Mouse (Mus musculus) liver, embryonic 16.5 days (tissue): ENCODE data around the gene Snrpd3. TPM values are rescaled to one million over a fixed set of nuclear protein-coding genes. Genes with fewer than 3 reads are reported as not detected.

Experiments used
- ATAC-seq: fragments of 200-750 bp; cut with Nextera tagmentation; 2 replicates; pipeline ENCODE4 v1.8.0; 2017; ENCODE audit warnings: low read depth, mild to moderate bottlenecking, moderate number of reproducible peaks, moderate library complexity
- H3K27ac ChIP-seq: fragments of 300-500 bp; sonication (generic); 2 replicates; pipeline ENCODE4 v1.5.1; 2014; ENCODE audit warnings: mild to moderate bottlenecking, low read length
- H3K27me3 ChIP-seq: fragments of 300-500 bp; sonication (generic); 2 replicates; pipeline ENCODE4 v1.6.1; 2014; ENCODE audit warnings: low read depth, low read length, mixed read lengths; ENCODE audit not compliant: control insufficient read depth, insufficient read depth
- H3K36me3 ChIP-seq: fragments of 300-500 bp; sonication (generic); 2 replicates; pipeline ENCODE4 v1.6.1; 2014; ENCODE audit warnings: mild to moderate bottlenecking; ENCODE audit not compliant: control insufficient read depth, insufficient read depth
- H3K4me1 ChIP-seq: fragments of 300-500 bp; sonication (generic); 2 replicates; pipeline ENCODE4 v1.6.1; 2014; ENCODE audit warnings: low read depth, low read length, mixed read lengths; ENCODE audit not compliant: control insufficient read depth
- H3K4me2 ChIP-seq: fragments of 300-500 bp; sonication (generic); 2 replicates; pipeline ENCODE4 v1.6.1; 2014; ENCODE audit warnings: low read depth, low read length, mixed read lengths
- H3K4me3 ChIP-seq: fragments of 300-500 bp; sonication (generic); 2 replicates; pipeline ENCODE4 v1.5.1; 2014; ENCODE audit warnings: low read depth, mild to moderate bottlenecking, low read length
- H3K9ac ChIP-seq: fragments of 300-500 bp; sonication (generic); 2 replicates; pipeline ENCODE4 v1.6.1; 2014; ENCODE audit warnings: low read depth, low read length
- H3K9me3 ChIP-seq: fragments of 300-500 bp; sonication (generic); replicated peaks from 2 replicates; pipeline ENCODE4 v1.6.1; 2016; ENCODE audit warnings: low read length; ENCODE audit not compliant: control insufficient read depth
- WGBS: fragments of 180-500 bp; shearing (Covaris S2); extraction: QIAGEN DNeasy Blood & Tissue Kit; methylation state at CpG from one replicate; pipeline ENCODE4 v1.1.7; 2014; ENCODE audit not compliant: insufficient replicate concordance; 5-methylcytosine and 5-hydroxymethylcytosine counted together
- polyA plus RNA-seq: library from polyadenylated mRNA; unstranded; fragments of >200 nt; fragmentation: Nextera tagmentation; extraction: Ambion mirVana; gene quantifications from 2 replicates; pipeline ENCODE4 v1.2.1, GENCODE M21; 2015

Gene Snrpd3
- polyA plus RNA-seq, 1 experiment from 2014 or later: 61.7 TPM

DNA sequence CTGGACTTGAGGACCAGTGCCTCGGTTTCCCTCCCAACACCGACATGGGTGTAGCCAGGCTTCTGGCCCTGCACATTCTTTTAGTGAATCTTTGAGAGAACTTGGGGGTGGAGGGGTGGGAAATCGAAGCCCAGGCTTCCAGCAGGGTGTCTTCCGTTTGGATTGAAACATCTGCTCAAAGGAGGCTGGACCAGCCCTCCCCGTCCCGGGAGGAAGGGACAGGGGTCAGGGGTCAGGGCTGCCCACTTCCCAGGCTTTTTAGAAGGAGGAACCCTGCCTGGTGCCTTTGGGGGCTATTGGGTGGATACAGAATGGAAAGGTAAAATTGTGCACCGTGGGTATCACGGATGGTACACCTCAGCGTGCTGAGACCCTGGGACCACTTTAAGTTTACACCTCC lies 54.6 kb downstream of the Snrpd3 start:
- WGBS: 56% methylated on average over 9 of the region's 9 CpGs
- H3K9ac ChIP-seq: no peak overlapping the region
- H3K27ac ChIP-seq: no peak overlapping the region
- no peaks in the 10 kb centered on the region for H3K4me1 ChIP-seq
- no peak for ATAC-seq
- no peak overlapping the region for H3K4me3 ChIP-seq
- H3K27me3 ChIP-seq: no peaks in the 10 kb centered on the region
- no peak overlapping the region for H3K4me2 ChIP-seq
- H3K9me3 ChIP-seq: no peaks in the 10 kb centered on the region
- no peaks in the 10 kb centered on the region for H3K36me3 ChIP-seq

DNA sequence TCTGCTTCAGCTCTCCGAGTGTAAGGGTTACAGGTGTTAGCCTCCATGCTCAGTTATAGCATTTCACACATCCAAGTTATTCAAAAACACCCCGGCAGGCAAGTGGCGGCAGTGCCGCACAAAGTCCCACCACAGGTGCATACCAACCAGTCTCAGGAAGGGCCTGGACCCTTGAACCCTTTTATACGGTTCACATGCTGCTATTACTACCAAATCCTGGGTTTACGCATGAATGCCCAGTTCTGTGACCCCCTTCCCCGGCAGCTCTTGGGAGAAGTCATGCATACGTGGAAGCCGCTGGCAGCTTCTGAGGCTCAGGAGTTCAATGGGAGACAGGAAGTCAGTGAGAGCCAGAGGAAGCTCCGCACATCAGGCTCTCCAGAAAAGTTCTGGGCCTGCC lies 55.8 kb downstream of the Snrpd3 start:
- H3K36me3 ChIP-seq: no peaks in the 10 kb centered on the region
- ATAC-seq: no peak
- H3K27ac ChIP-seq: no peak overlapping the region
- no peak overlapping the region for H3K4me3 ChIP-seq
- no peaks in the 10 kb centered on the region for H3K9me3 ChIP-seq
- no peaks in the 10 kb centered on the region for H3K27me3 ChIP-seq
- no peak overlapping the region for H3K9ac ChIP-seq
- no peaks in the 10 kb centered on the region for H3K4me1 ChIP-seq
- 67% methylated on average over 10 of the region's 10 CpGs for WGBS
- H3K4me2 ChIP-seq: no peak overlapping the region

DNA sequence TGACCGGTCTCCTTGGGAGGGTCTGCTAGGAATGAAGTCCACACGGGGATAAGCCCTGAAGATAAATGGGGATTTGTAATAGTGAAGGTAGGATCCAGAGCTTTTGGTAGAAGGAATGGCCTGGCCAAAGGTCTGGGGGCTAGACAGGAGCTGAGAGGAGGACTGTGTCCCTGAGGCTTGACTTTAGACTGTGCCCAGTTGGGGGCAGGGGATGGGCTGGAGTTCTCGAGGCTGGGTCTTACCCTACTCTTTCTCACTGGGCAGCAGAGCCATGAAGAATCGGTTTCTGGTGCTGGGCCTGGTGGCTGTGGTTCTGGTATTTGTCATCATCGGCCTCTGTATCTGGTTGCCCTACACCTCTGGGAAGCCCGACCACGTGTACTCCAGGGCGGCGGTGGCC lies 56.6 kb downstream of the Snrpd3 start:
- ATAC-seq: no peak
- Histone ChIP-seq H3K4me1 (no peaks in the 10 kb centered on the region), H3K9me3 (no peaks in the 10 kb centered on the region), H3K27me3 (no peaks in the 10 kb centered on the region), H3K4me3 (no peak overlapping the region), H3K9ac (no peak overlapping the region), H3K4me2 (no peak overlapping the region), H3K27ac (no peak overlapping the region), H3K36me3 (no peaks in the 10 kb centered on the region)
- WGBS: 73% methylated on average over 9 of the region's 9 CpGs

DNA sequence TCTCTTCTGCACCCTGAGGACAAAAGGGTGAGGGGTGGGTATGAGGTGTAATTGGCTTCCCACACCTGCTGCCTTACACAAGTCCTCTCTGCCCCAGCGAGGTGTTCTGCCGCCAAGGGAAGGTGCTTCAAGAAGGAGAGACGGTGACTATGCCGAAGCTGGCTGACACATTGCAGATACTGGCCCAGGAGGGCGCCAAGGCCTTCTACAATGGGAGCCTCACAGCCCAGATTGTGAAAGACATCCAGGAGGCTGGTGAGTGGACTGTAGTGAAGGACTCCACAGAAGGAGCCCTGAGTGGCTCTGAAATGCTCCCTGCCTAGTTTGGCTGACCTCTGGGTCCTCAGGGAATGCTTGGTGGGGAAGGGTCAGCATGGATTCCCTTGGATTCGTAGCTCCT lies 61.8 kb downstream of the Snrpd3 start:
- 64% methylated on average over 6 of the region's 6 CpGs for WGBS
- Histone ChIP-seq H3K4me2 (no peak overlapping the region), H3K36me3 (no peaks in the 10 kb centered on the region), H3K9ac (no peak overlapping the region), H3K27ac (no peak overlapping the region), H3K4me1 (no peaks in the 10 kb centered on the region), H3K27me3 (no peaks in the 10 kb centered on the region), H3K4me3 (no peak overlapping the region), H3K9me3 (no peaks in the 10 kb centered on the region)
- no peak for ATAC-seq

DNA sequence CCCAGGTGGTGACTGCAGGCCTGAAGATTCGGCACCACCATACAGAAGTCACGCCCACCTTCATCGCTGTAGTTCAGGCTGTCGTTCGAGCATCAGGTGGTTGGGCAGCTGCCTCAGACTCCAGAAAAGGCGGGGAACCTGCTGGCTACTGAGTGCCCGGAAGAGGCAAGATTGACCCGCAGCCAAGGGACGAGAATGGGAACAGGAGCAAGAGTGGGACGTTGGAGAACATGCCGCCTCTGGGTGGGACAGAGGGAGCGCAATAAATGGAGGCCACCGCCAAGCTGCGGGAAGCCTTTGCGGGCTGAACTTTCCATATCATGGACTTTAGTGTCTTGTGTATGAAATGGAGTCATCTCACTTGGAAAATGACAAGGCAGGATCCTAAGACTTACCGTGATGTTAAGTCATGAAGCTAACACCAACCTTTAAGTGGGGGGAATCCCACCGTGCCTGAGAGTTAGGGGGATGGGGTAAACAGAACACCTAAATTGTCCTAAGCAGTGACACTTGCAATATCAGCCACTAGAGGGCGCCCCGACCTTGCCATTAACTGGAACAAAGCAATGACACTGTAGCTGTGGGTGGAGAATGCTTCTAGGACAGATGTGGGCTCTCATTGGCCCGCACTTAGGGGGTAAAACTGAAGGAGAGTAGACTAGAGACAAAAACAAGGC lies 68.7 kb downstream of the Snrpd3 start:
- WGBS: 20% methylated on average over 20 of the region's 20 CpGs
- H3K9ac ChIP-seq: no peak overlapping the region
- no peak overlapping the region for H3K4me3 ChIP-seq
- no peak overlapping the region for H3K27ac ChIP-seq
- no peaks in the 10 kb centered on the region for H3K9me3 ChIP-seq
- no peak for ATAC-seq
- no peak overlapping the region for H3K4me2 ChIP-seq
- no peaks in the 10 kb centered on the region for H3K36me3 ChIP-seq
- no peaks in the 10 kb centered on the region; the same call in 1 of the 2 replicates for H3K4me1 ChIP-seq
- H3K27me3 ChIP-seq: no peaks in the 10 kb centered on the region

DNA sequence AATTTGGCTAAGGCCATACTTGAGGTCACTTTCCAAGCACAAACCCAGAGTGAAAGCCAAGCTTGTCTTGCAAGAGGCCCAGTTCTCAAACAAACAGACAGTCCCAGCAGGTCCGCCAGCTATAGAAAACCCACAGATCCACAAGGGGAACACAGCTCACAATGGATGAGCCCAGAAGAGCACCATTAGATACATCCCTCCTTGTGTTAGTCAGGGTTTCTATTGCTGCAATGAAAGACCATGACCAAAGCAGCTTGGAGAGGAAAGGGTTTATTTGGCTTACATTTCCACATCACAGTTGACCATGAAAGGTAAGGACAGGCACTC lies 69.2 kb downstream of the Snrpd3 start:
- H3K4me2 ChIP-seq: no peak overlapping the region
- H3K4me1 ChIP-seq: no peaks in the 10 kb centered on the region; the same call in 1 of the 2 replicates
- ATAC-seq: no peak
- no peak overlapping the region for H3K27ac ChIP-seq
- no peaks in the 10 kb centered on the region for H3K9me3 ChIP-seq
- WGBS: 76% methylated on average over 1 of the region's 1 CpGs
- H3K27me3 ChIP-seq: no peaks in the 10 kb centered on the region
- H3K4me3 ChIP-seq: no peak overlapping the region
- H3K9ac ChIP-seq: no peak overlapping the region
- no peaks in the 10 kb centered on the region for H3K36me3 ChIP-seq

Other genes starting within 250 kb of the Snrpd3 start
- gene Adora2a, start 200.7 kb upstream of the Snrpd3 start, polyA plus RNA-seq: 1.9 and 2.0 TPM in 2 replicates
- 29.5 and 40.4 TPM in 2 replicates for gene Upb1, start 116.4 kb upstream of the Snrpd3 start, polyA plus RNA-seq
- 64.4 and 69.3 TPM in 2 replicates for gene Gucd1, start 421 bp downstream of the Snrpd3 start, polyA plus RNA-seq
- 0.05 and 0.06 TPM in 2 replicates for gene Lrrc75b, start 42.8 kb downstream of the Snrpd3 start, polyA plus RNA-seq
- 27.7 and 40.9 TPM in 2 replicates for gene Ggt1, start 44.1 kb downstream of the Snrpd3 start, polyA plus RNA-seq
- gene Ggt5, start 71.8 kb downstream of the Snrpd3 start, polyA plus RNA-seq: 0.77 and 0.98 TPM in 2 replicates
- gene Susd2, start 126.5 kb downstream of the Snrpd3 start, polyA plus RNA-seq: 1.8 and 2.3 TPM in 2 replicates
- gene Cabin1, start 246.8 kb downstream of the Snrpd3 start, polyA plus RNA-seq: 11.6 and 13.6 TPM in 2 replicates